Mouse (Mus musculus) erythroid progenitor cell, adult 5-6 weeks (primary cell): ENCODE data around the gene Mmrn2. TPM values are rescaled to one million over a fixed set of nuclear protein-coding genes. Genes with fewer than 3 reads are reported as not detected.
"Not testable (repeated sequence)": the region's sequence is repeated elsewhere in the genome, so short reads cannot be mapped to it uniquely, and the experiment has no call there.

ENCODE experiments used
- ATAC-seq: replicated peaks from 2 replicates; pipeline ENCODE4 v1.8.0; 2016; ENCODE audit warnings: moderate number of reproducible peaks, mild to moderate bottlenecking, moderate TSS enrichment, inconsistent platforms; ENCODE audit not compliant: poor library complexity, low FRiP score, severe bottlenecking
- total RNA-seq, 2 experiments: library from RNA; stranded (forward) in 1 of 2; stranded (reverse) in 1 of 2; fragments of 150-400 nt in 1 of 2; fragments of 186-747, 209-891 nt in 1 of 2; gene quantifications; 2 replicates each; pipeline versions ENCODE4 v1.2.3 to v1.2.4; 2015 to 2017; ENCODE audit warnings: low replicate concordance in 2 of 2

The Mmrn2 gene
- total RNA-seq, 2 experiments from 2014 or later, result not detected

DNA sequence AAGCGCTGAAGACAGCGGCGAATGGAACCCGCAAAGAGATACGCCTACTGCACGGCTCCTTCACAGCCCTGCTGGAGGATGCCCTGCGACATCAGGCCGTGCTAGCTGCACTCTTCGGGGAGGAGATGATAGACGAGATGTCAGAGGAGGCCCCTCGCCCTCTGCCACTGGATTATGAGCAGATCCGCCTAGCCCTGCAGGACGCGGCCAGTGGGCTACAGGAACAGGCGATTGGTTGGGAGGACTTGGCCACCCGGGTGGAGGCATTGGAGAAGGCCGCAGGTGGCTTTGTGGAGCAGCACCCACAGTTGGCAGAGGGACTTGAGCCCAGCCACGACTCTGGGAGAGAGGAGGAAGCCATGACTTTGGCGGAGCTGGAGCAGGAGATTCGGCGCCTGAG is 23.6 kb downstream of the Mmrn2 start:
- ATAC-seq, result no peak

DNA sequence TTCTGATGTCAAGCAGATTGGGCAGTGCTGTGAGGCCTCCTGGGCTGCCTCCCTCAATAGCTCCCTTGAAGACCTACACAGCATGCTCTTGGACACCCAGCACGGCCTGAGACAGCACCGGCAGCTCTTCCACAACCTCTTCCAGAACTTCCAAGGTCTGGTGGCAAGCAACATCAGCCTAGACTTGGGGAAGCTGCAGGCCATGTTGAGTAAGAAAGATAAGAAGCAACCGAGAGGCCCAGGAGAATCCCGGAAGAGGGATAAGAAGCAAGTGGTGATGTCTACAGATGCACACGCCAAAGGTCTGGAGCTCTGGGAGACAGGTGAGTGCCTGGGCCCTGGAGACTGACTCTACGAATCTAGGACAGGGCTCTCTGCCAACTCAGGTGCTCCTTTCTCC is 24.0 kb downstream of the Mmrn2 start:
- ATAC-seq, result no peak

DNA sequence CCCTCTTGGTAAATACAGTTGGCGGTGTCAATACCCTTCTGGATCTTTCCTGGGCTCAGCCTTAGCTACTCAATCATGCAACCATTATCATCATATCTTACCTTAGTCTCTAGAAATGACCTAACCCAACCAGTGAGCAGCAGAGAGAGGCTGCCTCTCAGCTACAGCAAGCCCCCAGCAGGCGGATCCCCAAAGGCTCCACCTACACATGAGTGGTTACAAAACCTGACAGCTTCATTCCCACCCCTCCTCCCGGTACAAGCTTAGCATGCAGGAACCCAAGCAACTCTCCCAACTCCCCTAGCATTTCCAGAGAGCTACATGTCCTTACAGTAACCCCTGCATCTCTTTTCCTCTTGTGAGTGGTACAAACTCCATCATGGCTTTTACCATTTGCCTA is 24.8 kb downstream of the Mmrn2 start:
- no peak for ATAC-seq

DNA sequence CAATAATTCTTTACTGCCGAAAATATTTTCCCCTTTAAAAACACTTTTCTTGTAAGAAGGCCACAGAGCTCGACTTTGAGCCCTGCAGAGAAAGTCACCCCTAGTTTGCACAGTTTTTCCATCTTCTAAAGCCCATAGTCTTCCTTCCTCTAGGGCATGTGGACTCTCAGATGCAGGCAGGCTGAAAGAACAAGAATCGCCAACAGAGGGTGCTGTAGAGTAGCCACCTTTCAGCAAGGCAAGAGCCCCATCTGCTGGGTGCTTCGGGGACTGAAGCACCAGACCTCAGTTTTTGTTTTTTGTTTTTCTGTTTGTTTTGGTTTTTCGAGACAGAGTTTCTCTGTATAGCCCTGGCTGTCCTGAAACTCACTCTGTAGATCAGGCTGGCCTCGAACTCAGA is 25.9 kb downstream of the Mmrn2 start:
- ATAC-seq, result no peak; the same call in 1 of the 2 replicates

DNA sequence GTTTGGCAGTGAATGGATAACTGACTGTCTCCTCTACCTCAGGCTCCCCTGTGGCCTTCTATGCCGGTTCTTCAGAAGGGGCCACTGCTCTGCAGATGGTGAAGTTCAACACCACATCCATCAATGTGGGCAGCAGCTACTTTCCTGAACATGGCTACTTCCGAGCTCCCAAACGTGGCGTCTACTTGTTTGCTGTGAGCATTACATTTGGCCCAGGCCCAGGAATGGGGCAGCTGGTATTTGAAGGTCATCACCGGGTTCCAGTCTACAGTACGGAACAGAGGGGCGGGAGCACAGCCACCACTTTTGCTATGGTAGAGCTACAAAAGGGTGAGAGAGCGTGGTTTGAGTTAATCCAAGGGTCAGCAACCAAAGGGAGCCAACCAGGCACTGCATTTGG is 27.6 kb downstream of the Mmrn2 start:
- ATAC-seq, result no peak

DNA sequence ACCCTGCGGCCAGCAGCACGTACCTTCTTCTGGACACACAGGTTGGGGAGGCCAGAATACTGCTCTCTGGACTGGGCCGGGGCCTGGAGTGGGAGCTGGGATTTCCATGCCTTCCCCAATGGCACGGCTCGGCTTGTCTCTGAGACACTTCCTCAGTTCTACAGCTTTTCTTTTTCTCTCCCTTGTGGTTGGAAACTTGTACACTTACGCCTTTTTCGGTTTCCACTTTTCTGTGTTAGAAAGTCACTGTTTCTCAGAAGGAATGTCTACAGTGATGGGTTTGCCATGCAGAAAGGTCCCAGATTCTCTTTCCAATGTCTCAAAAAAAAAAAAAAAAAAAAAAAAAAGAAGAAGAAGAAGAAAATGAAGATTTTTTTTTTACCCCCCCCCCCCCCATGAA is 28.2 kb downstream of the Mmrn2 start:
- ATAC-seq, result no peak

DNA sequence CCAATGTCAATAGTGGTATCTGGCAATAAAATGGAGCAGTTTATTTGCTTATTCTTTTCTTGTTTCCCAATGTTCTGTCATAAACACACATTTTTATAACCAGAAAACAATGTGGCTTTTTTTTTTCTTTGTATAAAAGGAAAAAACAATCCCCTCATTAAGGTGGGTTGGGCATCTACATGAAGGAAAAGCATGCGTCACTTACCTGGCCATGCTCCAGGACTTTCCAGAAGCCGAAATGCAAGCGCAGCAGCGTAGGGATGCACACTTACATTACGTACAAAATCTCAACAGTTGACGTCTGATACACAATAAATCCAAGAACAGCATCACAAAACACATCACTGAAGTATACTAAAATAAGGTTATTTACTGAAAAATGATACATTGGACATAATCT is 35.5 kb downstream of the Mmrn2 start:
- no peak for ATAC-seq

DNA sequence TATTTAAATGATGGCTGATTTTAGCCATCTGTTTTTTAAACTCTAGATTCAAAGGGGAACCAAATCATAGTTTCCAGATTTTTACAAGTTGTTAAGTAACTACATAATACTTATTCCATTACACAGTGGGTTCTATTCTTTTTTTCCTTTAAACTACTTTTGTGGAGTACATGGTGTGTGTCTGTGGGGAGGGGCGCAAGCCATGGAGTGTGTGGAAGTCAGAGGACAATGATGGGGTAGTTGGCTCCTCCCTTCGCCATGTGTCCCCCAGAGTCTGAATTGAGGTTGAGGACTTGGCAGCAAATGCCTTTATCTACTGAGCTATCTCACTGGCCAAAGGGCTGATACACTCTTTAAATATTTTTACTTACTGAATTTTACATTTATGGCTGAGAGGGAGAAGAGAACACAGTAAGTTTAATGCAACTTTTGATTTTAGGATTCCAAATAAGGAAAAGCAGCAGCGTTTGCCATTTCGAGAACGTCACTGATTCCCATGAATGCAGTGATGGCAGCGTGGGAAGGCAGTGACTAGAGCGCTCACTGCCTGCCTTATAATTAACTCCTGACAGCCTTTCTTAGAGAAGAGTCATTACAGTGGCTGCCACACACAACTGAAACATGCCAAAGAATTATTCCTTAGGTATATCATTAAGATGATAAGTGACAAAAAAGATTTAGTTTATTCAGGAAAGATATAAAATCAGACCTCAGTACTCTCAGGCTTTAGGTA is 37.1 kb downstream of the Mmrn2 start:
- ATAC-seq, result no peak

DNA sequence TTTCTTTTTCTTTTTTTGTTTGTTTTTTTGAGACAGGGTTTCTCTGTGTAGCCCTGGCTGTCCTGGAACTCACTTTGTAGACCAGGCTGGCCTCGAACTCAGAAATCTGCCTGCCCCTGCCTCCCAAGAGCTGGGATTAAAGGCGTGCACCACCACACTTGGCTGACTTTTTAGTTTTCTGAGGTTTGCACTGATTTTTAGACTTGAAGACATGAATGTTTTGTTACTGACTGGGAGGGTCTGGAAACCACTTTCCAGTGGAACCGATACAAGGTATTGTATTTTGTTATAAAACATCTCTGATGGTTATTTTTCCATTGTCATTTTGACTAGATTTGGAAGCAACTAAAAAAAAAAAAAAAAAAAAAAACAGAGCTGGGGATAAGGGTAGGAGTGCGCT is 41.7 kb downstream of the Mmrn2 start:
- ATAC-seq, result not testable (repeated sequence)

DNA sequence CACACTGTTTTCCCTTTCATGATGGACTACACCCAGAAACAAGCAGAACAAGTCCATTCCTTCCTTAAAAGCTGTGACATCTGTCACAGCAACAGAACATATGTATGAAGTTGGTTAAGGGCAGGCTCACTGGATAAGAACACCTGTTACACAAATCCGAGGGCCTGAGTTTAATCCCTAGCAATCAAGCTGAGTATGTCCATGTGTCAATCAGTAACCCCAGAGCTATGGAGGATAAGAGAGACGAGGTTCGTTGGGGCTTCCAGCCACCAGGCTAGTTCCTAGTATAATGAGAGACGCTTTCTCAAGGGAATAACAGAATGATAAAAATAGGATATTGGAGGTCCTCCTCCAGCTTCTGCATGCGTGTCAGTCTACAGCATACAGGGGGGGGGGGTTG is 42.2 kb downstream of the Mmrn2 start:
- no peak for ATAC-seq

DNA sequence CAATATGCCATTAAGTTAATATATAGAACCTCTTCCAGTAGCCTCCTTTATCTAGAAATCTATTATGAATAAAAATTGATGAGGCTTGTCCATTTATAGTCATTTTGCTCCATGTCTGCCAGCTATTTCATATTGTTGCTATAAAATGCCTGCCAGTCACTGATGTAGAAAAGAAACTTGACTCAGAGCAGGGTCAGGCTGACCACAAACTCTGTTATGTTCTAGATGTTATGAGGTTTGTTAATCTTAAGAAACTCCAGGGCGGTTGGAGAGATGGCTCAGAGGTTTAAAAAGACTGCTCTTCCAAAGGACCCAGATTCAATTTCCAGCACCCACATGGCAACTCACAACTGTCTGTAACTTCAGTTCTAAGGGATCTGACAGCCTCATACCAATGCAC is 45.8 kb downstream of the Mmrn2 start:
- no peak for ATAC-seq

DNA sequence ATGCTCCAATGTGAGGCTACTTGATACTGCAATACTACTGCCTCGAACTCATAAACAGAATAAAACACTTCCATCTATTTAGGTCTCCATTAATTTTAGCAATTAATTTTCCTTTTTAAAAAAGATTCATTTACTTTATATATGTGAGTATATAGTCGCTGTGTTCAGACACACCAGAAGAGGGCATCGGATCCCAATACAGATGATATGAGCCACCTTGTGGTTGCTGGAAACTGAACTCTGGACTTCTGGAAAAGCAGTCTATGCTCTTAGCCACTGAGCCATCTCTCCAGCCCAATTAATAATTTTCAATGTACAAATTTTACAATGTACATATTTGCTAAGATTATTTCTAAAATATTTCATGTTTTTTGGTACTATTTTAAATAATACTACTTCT is 53.0 kb downstream of the Mmrn2 start:
- ATAC-seq, result no peak

DNA sequence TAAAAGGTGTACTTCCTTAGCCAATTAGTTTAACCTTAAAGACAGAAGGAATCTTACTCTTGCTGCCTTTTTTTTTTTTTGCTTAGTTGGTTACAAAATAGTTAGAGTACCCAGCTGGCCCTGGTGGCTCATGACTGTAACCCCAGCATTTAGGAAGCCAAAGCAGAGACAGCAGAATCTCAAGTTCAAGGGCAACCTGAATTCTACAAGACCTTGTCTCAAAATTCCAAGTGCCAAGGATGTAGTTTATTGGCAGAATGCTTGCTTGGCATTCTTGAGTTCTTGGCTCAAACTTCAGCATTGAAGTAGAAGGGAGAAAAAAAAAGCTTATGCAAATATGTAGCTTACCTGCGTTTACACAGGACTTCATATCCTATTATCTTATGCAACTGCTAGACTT is 53.8 kb downstream of the Mmrn2 start:
- no peak for ATAC-seq

DNA sequence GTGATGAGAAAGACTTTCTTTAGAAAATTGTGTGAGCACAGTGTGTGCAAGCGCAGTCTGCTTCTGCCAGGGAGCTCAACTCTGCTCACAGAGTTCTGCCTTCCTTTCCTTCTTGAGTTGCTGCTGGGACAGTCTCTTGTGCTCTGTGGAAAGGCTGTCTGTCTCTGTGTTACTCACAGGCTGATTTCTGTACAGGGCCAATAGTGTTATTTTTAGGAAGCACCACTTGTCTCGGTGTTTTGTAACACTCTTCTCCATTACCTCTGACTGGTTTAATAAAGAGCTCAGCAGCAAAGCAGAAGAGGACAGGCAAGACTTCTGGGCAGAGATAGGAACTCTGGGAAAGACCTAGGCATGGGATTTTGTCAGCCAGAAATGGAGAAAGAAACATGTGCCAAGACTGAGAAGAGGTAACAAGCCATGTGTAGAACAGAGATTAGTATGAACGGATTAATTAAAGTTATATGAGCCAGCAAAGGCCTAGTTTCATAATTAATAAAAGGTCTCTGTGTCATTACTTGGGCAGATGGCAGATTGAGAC is 65.3 kb downstream of the Mmrn2 start:
- ATAC-seq, result no peak

DNA sequence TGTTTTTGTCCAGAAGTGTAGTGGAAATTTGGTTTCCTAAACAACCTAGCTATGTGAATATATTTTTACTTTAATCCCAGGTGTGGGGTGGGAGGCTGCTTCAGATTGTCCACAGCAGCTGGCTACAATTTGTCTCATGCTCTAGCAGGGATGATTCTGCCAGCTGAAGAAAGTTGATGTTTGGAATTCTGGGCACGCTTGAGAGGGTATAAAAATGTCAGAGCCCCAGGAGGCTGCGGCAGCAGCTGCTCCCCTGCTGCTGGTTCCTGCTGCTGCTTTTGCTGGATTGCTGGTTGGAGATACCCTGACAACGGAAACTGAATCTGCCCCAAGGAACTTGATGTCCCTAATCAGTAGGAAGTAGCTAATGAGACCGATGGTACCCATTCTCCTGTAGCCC is 67.3 kb downstream of the Mmrn2 start:
- no peak for ATAC-seq

DNA sequence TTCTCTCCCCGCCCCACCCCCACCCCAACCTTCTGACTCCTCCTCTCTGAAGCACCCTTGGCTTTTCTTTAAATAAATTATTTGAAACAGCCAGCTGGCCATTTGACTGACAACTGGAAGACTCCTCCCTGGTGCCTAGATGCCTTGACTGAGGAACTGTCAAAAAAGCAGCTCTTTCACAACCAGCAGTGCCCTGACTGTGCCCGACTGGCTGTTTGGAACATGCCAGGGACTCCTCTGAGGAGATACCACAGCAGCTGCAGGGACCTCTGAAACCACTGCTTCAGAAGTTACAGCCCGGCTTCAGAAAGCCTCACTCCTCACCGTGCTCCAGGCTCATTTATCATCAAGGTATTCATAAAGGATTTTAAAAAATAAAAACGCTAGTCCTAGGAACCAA is 69.1 kb downstream of the Mmrn2 start:
- no peak for ATAC-seq

DNA sequence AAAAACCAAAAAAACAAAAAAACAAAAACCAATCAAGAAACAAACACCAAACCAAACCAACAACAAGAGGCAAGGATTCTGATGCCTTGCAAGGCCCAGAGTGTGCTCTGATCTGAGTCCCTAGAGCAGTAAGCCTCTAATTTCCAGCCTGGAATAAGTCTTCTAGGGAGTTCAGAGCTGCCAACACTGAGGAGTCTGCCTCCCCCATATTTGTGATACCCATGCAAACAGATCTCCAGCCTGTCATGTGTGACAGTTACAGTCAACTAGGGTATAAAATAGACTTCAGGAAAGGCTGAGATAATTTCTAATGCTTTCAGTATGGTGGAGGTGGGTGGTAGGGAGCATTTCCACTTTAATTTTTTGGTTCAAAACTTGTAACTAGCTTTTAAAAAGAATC is 69.7 kb downstream of the Mmrn2 start:
- ATAC-seq, result no peak

DNA sequence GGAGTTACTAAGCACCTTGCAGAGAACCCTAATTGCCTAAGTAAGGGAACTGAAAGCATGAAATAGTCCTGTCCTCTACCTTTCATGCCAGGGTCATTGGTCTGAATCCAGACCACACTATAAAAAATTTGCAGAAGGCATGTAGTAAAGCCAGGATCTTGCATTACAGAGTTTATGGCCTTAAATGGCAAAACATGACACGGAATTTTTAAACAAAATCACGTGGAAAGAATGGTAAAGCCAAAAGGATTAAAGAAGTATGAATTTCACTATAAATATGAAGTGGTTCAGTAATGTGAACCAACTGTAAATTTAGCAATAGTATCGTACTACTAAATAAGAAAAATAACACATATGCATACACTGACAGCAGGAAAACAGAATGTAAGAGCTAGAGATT is 70.1 kb downstream of the Mmrn2 start:
- ATAC-seq, result no peak

DNA sequence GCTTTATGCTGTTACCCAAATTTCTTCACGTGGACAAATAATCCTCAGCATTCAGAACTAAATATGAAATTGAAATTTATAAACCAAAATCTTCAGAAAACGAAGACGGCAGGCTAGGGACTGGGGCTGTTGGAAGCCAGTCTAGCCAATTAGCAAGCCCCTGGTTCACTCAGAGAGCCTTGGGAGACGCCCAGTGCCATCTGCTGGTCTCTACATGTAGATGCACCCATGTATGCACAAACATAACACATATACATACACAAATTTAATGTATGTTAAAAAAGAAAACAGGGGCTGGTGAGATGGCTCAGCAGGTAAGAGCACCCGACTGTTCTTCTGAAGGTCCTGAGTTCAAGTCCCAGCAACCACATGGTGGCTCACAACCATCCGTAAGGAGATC is 71.4 kb downstream of the Mmrn2 start:
- ATAC-seq, result no peak

DNA sequence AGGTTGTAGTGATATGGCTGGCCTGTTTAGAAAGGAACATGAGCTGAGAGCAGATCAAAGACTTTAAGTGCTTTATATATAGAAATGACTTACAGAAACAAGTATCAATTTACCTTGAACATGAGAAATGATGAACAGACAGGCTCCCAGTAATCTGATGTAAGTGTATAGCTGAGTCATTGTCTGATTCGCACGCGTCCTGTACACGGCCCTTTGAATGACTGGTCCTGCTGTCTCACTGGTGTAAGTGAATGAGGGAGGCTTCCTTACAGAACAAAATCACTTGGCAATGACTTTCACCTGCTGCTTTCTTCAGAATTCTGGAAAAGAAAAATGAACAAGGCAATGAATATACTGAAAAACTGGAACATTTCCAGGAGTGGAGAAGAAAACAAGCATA is 72.4 kb downstream of the Mmrn2 start:
- no peak for ATAC-seq

DNA sequence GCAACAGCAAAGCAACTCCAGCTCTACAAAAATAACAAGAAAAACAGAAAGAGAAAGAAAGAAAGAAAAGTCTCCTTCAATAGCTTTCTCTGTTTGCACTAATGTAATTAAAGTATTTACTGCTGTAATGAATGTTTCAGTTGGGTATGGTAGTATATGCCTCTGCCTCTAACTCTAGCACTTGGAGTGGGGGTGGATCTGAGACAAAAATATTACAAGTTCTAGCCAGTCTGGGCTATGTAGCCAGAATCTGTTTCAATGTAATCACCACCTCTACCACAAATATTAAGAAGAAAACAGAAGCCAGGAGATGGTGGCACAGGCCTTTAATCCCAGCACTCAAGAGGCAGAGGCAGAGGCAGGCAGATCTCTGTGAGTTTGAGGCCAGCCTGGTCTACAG is 73.1 kb downstream of the Mmrn2 start:
- no peak for ATAC-seq

DNA sequence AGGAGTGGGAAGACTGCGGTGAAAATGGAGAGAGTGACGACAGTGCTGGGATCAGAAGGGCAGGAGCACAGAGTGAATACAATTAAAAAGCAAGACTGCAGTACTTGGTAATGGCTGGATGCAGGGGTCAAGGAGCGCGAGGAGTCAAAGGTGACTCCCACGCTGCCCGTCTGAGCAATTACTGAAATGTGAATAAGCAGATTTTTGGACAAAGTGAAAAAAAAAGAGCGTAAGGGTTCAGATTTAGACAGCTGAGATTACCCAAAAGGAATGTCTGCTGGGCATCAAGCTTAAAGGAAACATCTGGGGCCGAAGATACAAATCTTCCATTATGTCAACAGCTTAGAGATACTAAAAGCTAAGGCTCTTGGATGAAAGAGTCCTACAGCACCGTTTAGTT is 74.5 kb downstream of the Mmrn2 start:
- no peak for ATAC-seq
